13 mouse cellular contexts compared by ENCODE assay signal in the genomic region with DNA sequence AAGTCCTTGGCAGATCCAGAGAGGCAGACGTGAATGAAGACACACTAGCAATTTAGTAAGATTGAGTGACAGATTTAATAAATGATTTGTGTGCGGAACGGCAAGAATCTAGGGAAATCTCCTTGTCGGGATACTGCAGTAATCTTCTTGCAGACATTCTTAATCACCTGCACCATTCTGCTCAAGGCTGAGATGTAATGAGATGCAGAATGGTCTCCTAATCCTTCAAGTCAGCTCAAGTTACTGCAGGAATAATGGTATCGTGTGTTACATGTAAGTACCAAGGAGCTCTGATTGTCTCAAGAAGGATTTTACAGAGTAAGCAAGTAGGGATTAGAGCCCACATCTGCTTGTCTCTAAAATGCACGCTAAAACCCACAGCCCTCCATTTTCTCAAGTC.
"Had no signal": no experiment of that assay in that cellular context is flagged by ENCODE, and none has a peak within 500 bp of the region (broad histone marks: within the 10 kb centered on the region; RNA-seq: fewer than 3 reads in every experiment).

No protein-coding gene starts in this region.

- H3K27me3 ChIP-seq: liver, embryonic 15.5 days; neural tube, embryonic 13.5 days had no signal

- DNase-seq: kidney, postnatal 10 days; kidney, postnatal 4 days; lung, adult 2 months; lung, postnatal 36 days; right cerebral cortex, adult 18-20 months; thymus, postnatal 4 days had no signal

- H3K36me3 ChIP-seq: limb, embryonic 10.5 days; liver, embryonic 15.5 days; neural tube, embryonic 13.5 days had no signal

- H3K4me3 ChIP-seq: left cerebral cortex, adult 2 months; limb, embryonic 10.5 days; liver, embryonic 15.5 days; neural tube, embryonic 13.5 days had no signal

- ATAC-seq: lung, postnatal 0 days had no signal

- H3K4me1 ChIP-seq: limb, embryonic 10.5 days; liver, embryonic 15.5 days; neural tube, embryonic 13.5 days had no signal

- H3K9ac ChIP-seq: liver, embryonic 15.5 days; neural tube, embryonic 13.5 days had no signal

- H3K27ac ChIP-seq: left cerebral cortex, adult 2 months; limb, embryonic 10.5 days; liver, embryonic 15.5 days; neural tube, embryonic 13.5 days; stomach, postnatal 0 days had no signal

- H3K4me2 ChIP-seq: liver, embryonic 11.5 days; liver, embryonic 15.5 days; neural tube, embryonic 13.5 days had no signal

- H3K9me3 ChIP-seq: limb, embryonic 10.5 days; liver, embryonic 15.5 days; neural tube, embryonic 13.5 days had no signal
